Mouse (Mus musculus): ENCODE measurements at regions not wholly inside any gene's neighbourhood (a gene's known extent, or its start where the extent isn't known, plus 50 kb on each side); places are given as distances from the start of the nearest gene placed in this dataset.

- no peak for DNase-seq (ENCODE audit: low spot score in 2 of 2)
These were observed 50.1 kb upstream of the Cpm start for GRCm38 (mm10) chr10:117579210-117579609.

DNA sequence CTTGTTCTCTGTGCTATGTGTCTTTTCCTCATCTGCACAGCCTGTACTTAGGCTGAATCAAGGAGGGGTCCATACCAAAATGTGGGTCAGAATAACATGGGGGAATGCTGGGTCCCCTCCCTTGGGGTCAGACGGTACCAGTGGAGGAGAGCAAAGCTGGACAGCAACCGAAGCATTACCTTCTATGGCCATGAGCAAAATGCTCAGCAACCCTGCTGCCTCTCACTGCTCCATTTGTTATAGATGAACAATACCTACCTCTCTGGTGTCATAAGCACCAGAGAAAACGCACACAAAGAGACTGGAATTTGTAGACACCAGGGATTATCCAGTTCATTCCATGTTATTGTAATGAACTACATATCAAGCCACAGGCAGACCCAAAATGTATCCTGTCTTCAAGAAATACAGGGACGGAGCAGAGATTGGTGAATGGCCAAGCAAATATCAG, 50.6 kb upstream of the Cpm start:
- DNase-seq (ENCODE audit: low spot score in 2 of 2): no peak

- no peak for DNase-seq (ENCODE audit: low spot score in 2 of 2)
These were observed 51.2 kb upstream of the Cpm start for GRCm38 (mm10) chr10:117577970-117578695.

GRCm38 (mm10) chr10:117576881-117577730, 52.2 kb upstream of the Cpm start:
- peak; percentile 11 to 20 for DNase-seq (ENCODE audit: low spot score in 2 of 2)

DNA sequence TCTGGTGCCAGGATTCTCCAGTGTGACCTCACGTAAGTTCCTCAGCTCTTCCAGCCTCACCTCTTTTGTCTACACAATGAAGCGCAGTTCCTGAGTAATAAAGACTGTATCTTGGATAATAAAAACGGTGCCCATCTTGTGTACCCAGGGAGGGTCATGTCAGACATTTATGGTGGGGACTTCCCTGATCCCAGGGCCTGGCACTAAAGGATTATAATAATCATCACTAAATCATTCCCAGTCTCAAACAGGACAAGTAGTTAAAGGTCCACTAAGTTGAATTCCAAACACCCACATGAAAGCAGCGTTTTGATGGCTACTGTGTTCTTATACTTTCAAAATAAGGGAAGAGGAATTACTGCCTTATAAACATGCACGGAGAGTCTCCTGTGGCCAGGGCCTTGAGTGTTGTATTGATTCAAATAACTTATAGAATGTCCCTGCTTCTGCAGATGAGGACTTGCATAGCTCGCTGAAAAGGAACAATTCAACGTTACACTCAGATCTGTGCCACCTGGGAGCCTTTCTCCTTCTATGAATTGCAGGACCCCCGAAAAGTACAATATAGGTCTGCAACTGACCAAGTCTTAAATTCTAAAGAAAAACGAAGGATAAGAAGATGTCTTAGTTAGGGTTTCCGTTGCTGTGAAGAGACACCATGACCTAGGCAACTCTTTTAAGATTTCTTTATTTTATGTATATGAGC, 53.0 kb upstream of the Cpm start:
- DNase-seq (ENCODE audit: low spot score in 2 of 2): no peak

- no peak for DNase-seq (ENCODE audit: low spot score in 2 of 2)
These were observed 53.7 kb upstream of the Cpm start for GRCm38 (mm10) chr10:117575404-117576153.

- DNase-seq (ENCODE audit: low spot score in 2 of 2): no peak
These were observed 54.4 kb upstream of the Cpm start for GRCm38 (mm10) chr10:117574915-117575314.

GRCm38 (mm10) chr10:117574056-117574727, 55.1 kb upstream of the Cpm start:
- no peak for DNase-seq (ENCODE audit: low spot score in 2 of 2)

GRCm38 (mm10) chr10:117573596-117573850, 55.8 kb upstream of the Cpm start:
- DNase-seq (ENCODE audit: low spot score in 2 of 2): no peak

GRCm38 (mm10) chr10:117572746-117573595, 56.3 kb upstream of the Cpm start:
- no peak for DNase-seq (ENCODE audit: low spot score in 2 of 2)

DNA sequence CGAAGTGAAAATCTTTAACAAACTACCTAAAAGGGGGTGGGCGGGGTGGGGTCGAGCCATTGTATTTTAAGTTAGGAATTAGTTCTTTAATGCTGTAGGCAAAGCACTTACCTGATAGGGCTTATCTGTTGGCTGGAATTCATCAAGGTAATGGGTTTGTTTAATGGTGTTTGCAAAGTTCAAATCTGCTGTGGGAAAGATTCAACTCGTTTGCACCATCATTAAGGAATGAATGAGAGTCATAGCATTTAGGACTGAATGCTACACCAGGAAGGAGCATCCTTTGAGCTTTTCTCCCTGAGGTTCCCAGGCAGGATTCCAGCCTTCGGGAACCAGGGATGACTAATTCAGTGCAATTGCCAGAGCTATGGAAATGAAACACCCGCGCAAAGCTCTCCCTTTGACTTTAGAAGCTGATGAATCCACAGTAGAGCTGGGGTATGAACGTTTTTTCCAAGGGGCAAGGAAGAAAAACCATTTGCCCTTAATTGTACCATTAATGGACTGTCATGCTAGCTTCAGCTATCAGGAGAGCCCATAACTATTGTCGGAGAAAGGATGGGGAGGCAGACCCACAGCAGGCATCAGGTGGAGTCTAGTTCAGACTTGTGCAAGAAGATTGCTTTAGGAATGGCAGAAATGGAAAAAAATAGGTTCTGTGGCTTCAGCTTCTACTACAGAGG, 57.3 kb upstream of the Cpm start:
- DNase-seq (ENCODE audit: low spot score in 2 of 2): no peak

DNA sequence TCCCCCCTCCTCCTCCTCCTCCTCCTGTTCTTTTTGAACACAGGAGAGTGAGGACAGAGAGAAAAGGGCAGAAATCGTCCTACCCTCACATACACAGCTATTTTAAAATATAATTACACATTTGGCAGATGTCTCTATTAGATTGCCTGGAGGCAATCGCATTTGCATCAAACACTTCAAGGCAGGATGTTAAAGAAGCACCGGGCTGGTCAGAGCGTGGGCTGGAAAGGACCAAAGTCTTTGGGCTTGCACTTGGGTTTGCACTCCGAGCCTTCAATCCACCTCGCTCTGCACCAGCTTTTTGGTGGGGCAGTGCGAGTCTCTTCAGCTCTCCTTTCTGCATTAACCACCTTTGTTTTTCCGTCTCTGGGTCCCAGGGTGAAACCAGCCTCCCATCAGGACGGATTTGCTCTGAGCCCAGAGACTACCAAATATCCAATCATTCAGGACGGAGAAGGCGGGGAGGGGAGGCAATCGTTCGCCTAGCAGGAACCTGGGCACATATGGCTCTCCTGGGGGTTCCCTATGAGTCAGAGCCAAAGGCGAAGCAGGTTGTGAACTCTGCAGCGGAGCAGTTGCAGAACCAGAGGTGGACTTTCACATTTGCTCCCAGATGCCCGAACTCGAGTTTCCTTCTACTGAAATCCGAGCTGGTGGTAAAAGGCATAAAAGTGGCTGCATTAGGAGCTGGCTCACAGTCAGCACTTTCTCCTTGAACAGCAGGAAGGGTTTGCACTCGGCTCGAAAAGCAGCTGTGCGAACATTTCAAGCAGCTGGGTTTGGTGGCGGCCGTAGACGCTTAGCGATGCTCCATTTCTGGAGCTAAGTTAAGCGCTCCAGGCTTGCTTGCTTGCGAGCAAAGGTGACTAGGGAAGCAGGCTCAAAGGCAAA, 58.1 kb upstream of the Cpm start:
- peak; percentile 14 to 29 for DNase-seq (ENCODE audit: low spot score in 2 of 2)

GRCm38 (mm10) chr10:117570091-117570970, 59.0 kb upstream of the Cpm start:
- DNase-seq (ENCODE audit: low spot score in 2 of 2): no peak

DNA sequence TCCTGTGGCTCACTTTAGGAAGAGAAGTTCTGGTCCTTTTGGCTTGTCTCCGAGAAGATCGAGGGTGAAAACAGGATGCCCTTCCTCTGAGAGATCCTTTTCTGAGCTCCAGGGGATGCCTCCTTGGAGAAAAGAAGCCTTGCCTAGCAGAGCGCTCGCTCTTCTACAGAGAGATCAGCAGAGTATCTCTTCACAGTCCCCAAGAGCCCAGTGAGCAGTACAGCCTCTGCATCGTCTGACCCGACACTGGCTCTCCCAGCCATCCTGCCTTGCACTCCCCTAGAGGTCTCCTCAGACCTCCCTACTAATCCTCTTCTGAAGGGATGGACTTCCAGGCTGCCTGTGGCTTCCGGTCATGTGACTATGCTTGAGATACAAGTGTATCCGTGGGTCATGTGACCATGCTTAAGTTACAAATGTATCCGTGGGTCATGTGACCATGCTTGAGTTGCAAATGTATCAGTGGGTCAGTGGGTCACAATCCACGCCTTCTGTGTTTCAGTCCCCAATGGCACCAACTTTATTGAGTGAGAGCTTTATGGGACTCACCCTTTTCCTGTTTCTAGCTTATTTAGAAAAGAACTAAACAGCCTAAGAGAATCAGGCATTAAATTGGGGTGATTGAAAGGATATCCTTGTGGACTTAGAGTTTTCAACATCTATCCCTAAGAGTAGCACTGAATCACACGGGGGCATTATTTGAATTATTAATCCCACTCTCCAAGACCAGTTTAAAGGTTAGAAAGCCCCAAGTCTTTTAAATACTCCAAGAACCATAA, 59.8 kb upstream of the Cpm start:
- no peak for DNase-seq (ENCODE audit: low spot score in 2 of 2)

- no peak for DNase-seq (ENCODE audit: low spot score in 2 of 2)
These were observed 60.6 kb upstream of the Cpm start for GRCm38 (mm10) chr10:117568472-117569300.

GRCm38 (mm10) chr10:117568138-117568387, 61.2 kb upstream of the Cpm start:
- DNase-seq (ENCODE audit: low spot score in 2 of 2): no peak

Measured in spleen, postnatal 36 days (tissue).